Mouse (Mus musculus) heart, embryonic 14.5 days (tissue): Measurements from ENCODE around the gene Plcxd2. TPM values are rescaled to one million over a fixed set of nuclear protein-coding genes. Genes with fewer than 3 reads are reported as not detected.

Experiments used
- ATAC-seq: fragments of 200-750 bp; cut with Nextera tagmentation; 2 replicates; pipeline ENCODE4 v1.8.0; 2017; ENCODE audit warnings: low read depth, moderate TSS enrichment; ENCODE audit not compliant: insufficient number of reproducible peaks, insufficient read depth, low FRiP score
- H3K27ac ChIP-seq, 2 experiments: fragments of 200-500 bp in 1 of 2; fragments of 300-500 bp in 1 of 2; sonication (generic) in 1 of 2; replicated peaks in 1 of 2; 2 replicates each; pipeline ENCODE4 v1.5.1; 2012 to 2014; ENCODE audit warnings: low read depth in 2 of 2, low read length in 2 of 2, control low read depth in 1 of 2, mild to moderate bottlenecking in 1 of 2, mixed read lengths in 1 of 2; ENCODE audit not compliant: control insufficient read depth in 1 of 2, insufficient read depth in 1 of 2
- H3K27me3 ChIP-seq: fragments of 300-500 bp; sonication (generic); 2 replicates; pipeline ENCODE4 v1.6.1; 2014; ENCODE audit warnings: mild to moderate bottlenecking, low read length, control low read depth; ENCODE audit not compliant: control insufficient read depth, insufficient read depth
- H3K36me3 ChIP-seq: fragments of 300-500 bp; sonication (generic); 2 replicates; pipeline ENCODE4 v1.6.1; 2014; ENCODE audit warnings: mild to moderate bottlenecking, control low read depth, low read length, mixed read lengths; ENCODE audit not compliant: control insufficient read depth, insufficient read depth
- H3K4me1 ChIP-seq, 2 experiments: fragments of 200-500 bp in 1 of 2; fragments of 300-500 bp in 1 of 2; sonication (generic) in 1 of 2; 2 replicates each; pipeline ENCODE4 v1.6.1; 2012 to 2014; ENCODE audit warnings: low read length in 2 of 2, control low read depth in 1 of 2, mixed read lengths in 1 of 2; ENCODE audit not compliant: control insufficient read depth in 2 of 2, insufficient read depth in 2 of 2
- H3K4me2 ChIP-seq: fragments of 300-500 bp; sonication (generic); 2 replicates; pipeline ENCODE4 v1.6.1; 2014; ENCODE audit warnings: mild to moderate bottlenecking, low read length
- H3K4me3 ChIP-seq, 2 experiments: fragments of 200-500 bp in 1 of 2; fragments of 300-500 bp in 1 of 2; sonication (generic) in 1 of 2; 2 replicates each; pipeline ENCODE4 v1.5.1; 2012 to 2014; ENCODE audit warnings: low read length in 2 of 2, mild to moderate bottlenecking in 2 of 2, control low read depth in 1 of 2, low read depth in 1 of 2, moderate library complexity in 1 of 2; ENCODE audit not compliant: control insufficient read depth in 1 of 2, insufficient read depth in 1 of 2
- H3K9ac ChIP-seq: fragments of 300-500 bp; sonication (generic); 2 replicates; pipeline ENCODE4 v1.6.1; 2014; ENCODE audit warnings: mild to moderate bottlenecking, low read length
- H3K9me3 ChIP-seq: fragments of 300-500 bp; sonication (generic); 2 replicates; pipeline ENCODE4 v1.6.1; 2016; ENCODE audit warnings: low read length, control low read depth; ENCODE audit not compliant: control insufficient read depth
- WGBS: fragments of 180-500 bp; shearing (Covaris S2); extraction: QIAGEN DNeasy Blood & Tissue Kit; methylation state at CpG from one replicate; pipeline ENCODE4 v1.1.7; 2014; 5-methylcytosine and 5-hydroxymethylcytosine counted together
- polyA plus RNA-seq: library from polyadenylated mRNA; unstranded; fragments of >200 nt; fragmentation: Nextera tagmentation; extraction: Ambion mirVana; gene quantifications from 2 replicates; pipeline ENCODE4 v1.2.1, GENCODE M21; 2014

The Plcxd2 gene
- polyA plus RNA-seq, 1 experiment from 2014 or later: 0.50 TPM

DNA sequence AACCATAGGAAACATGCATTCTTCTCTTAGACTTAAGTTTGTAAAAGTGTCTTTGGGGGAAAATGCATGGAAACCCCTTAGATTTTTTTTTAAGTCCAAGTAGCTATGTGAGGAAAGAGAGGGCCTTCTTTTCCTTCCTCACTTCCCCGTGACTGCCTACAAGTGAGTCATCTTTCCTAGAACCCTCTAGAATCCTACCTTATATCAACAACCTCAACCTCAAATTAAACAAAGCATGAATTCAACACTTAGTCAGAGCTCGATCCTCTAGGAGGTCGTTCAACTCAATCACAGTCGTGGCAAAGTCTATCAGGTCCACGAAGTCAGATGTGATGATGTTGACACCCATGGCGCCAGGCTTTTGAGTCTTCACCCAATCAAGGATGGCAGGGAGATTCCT is 45.2 kb downstream of the Plcxd2 start:
- Histone ChIP-seq H3K9ac (no peak overlapping the region), H3K36me3 (no peaks in the 10 kb centered on the region), H3K27me3 (no peaks in the 10 kb centered on the region), H3K4me1 (peaks cover 3 to 11% of the 10 kb centered on the region in 2 experiments; a peak in 3 of 4 replicates), H3K27ac (no peak overlapping the region), H3K9me3 (no peaks in the 10 kb centered on the region), H3K4me3 (no peak overlapping the region), H3K4me2 (no peak overlapping the region)
- WGBS: 80% methylated on average over 6 of the region's 6 CpGs
- ATAC-seq: no peak

GRCm38 (mm10) chr16:45963837-45964236 is 46.2 kb downstream of the Plcxd2 start:
- H3K36me3 ChIP-seq: no peaks in the 10 kb centered on the region
- H3K4me1 ChIP-seq: peaks cover 3 to 11% of the 10 kb centered on the region in 2 experiments; a peak in 3 of 4 replicates
- H3K9me3 ChIP-seq: no peaks in the 10 kb centered on the region
- no peak overlapping the region for H3K4me2 ChIP-seq
- no peaks in the 10 kb centered on the region for H3K27me3 ChIP-seq
- no peak overlapping the region for H3K4me3 ChIP-seq
- no peak overlapping the region for H3K27ac ChIP-seq
- H3K9ac ChIP-seq: no peak overlapping the region
- 66% methylated on average over 8 of the region's 8 CpGs for WGBS
- ATAC-seq: no peak

GRCm38 (mm10) chr16:45963088-45963487 is 46.9 kb downstream of the Plcxd2 start:
- Histone ChIP-seq H3K9ac (no peak overlapping the region), H3K4me3 (no peak overlapping the region), H3K27ac (no peak overlapping the region), H3K36me3 (no peaks in the 10 kb centered on the region), H3K4me1 (peaks cover 3 to 11% of the 10 kb centered on the region in 2 experiments; a peak in 3 of 4 replicates), H3K27me3 (no peaks in the 10 kb centered on the region), H3K4me2 (no peak overlapping the region), H3K9me3 (no peaks in the 10 kb centered on the region)
- 29% methylated on average over 5 of the region's 5 CpGs for WGBS
- ATAC-seq: no peak

DNA sequence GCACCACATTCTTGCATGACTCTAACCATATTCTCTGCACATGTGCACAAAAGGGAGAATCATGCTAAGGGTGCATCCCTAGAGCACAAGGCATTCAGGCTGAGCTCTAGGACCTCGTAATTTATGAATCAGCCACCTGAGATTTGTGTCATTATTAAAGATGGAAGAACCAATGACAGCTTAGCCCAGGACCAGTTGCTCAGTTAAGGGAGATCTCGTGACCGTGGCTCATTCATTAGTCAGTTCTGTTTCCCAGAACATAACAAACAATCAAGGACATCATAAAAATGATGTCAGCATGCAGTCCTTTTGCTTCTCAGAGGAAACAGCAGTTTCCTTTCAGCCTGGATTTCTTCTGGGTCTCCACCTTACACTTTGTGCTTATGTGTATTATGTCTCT is 49.0 kb downstream of the Plcxd2 start:
- ATAC-seq: no peak
- WGBS: 79% methylated on average over 3 of the region's 3 CpGs
- Histone ChIP-seq H3K4me1 (peaks cover 3 to 11% of the 10 kb centered on the region in 2 experiments; a peak in 3 of 4 replicates), H3K27me3 (no peaks in the 10 kb centered on the region), H3K9ac (no peak overlapping the region), H3K4me3 (no peak overlapping the region), H3K27ac (no peak overlapping the region), H3K9me3 (no peaks in the 10 kb centered on the region), H3K36me3 (no peaks in the 10 kb centered on the region), H3K4me2 (no peak overlapping the region)

- no peaks in the 10 kb centered on the region for H3K9me3 ChIP-seq
- no peaks in the 10 kb centered on the region for H3K36me3 ChIP-seq
- H3K27ac ChIP-seq: no peak overlapping the region
- H3K9ac ChIP-seq: no peak overlapping the region
- ATAC-seq: no peak
- 71% methylated on average over 4 of the region's 4 CpGs for WGBS
- no peak overlapping the region for H3K4me3 ChIP-seq
- H3K4me2 ChIP-seq: no peak overlapping the region
- no peaks in the 10 kb centered on the region for H3K27me3 ChIP-seq
- no peaks in the 10 kb centered on the region; a peak in 1 of 4 replicates for H3K4me1 ChIP-seq
Measured at GRCm38 (mm10) chr16:45956390-45956950, 53.5 kb downstream of the Plcxd2 start.

DNA sequence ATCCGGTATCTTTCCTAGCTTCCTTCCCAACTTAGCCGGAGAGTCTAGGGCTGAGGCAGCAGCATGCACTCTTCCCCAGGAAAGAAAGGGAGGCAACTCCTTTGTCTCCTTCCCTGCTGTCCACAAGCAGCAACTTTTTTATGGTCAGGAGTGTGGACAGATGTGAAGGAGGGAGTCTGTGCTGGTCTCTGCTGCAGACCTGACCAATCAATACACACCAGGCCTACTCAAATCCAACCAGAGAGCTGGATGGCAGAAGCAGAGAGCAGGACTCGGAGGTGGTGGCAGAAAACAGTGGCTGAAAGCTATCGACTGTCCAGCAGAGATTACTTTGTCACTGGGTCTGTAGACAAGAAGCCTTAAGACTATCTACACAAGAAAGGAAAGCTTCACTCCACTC is 56.6 kb downstream of the Plcxd2 start, which contains the start of gene Phldb2:
TSS of gene Phldb2 (minus strand) at position 205 of the 400 bp plus-strand sequence.
- Histone ChIP-seq H3K4me1 (no peaks in the 10 kb centered on the region; a peak in 1 of 4 replicates), H3K4me2 (no peak within 1 kb of the TSS), H3K9ac (no peak within 1 kb of the TSS), H3K27me3 (no peaks in the 10 kb centered on the region), H3K36me3 (no peaks in the 10 kb centered on the region), H3K9me3 (no peaks in the 10 kb centered on the region), H3K27ac (no peak within 1 kb of the TSS), H3K4me3 (no peak within 1 kb of the TSS)
- ATAC-seq: no peak
- WGBS: 53% methylated on average over 4 of the region's 4 CpGs

DNA sequence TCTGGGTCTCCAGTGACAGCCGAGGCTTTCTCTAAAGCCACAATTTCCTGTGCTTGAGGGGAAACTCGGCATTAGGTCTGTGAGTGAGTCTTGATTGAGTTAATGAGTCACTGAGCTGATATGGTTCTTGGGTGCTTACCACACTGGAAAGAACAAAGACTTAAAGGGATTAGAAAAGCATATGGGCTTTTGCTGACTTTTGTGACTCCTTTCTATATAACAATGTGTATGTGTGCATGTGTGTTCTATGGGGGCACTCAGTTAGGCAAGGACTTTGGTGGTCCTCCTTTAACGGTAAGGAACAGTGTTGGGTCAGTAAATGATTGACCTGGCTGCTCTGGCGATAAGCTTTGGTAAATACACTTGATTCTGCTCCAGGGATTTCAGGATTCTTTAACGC is 57.5 kb downstream of the Plcxd2 start:
- no peak overlapping the region for H3K27ac ChIP-seq

DNA sequence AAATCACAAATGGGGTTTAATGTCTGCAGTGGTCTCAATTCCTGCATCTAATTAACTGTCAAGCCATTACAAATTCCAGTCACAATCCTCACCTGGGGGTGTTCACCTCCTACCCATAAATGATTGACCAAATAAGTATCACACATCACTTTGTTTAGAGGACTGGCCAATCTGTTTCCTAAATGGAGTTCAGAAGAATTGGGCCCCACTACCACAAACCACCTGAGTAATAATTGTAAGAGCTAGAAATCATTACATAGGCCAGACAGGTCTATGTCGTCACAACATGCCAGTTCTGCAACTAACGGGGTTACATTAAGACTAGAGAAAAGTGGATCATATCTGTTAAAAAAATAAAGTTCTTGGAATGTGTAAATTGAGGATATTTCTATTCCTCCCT is 58.0 kb downstream of the Plcxd2 start:
- H3K4me1 ChIP-seq: no peaks in the 10 kb centered on the region; a peak in 1 of 4 replicates
- H3K4me3 ChIP-seq: no peak overlapping the region
- no peaks in the 10 kb centered on the region for H3K9me3 ChIP-seq
- H3K4me2 ChIP-seq: no peak overlapping the region
- H3K9ac ChIP-seq: no peak overlapping the region
- H3K27ac ChIP-seq: no peak overlapping the region
- H3K36me3 ChIP-seq: no peaks in the 10 kb centered on the region
- 85% methylated on average over 2 of the region's 2 CpGs for WGBS
- no peak for ATAC-seq
- no peaks in the 10 kb centered on the region for H3K27me3 ChIP-seq

More for the DNA sequence above, 57.5 kb downstream of the Plcxd2 start:
- no peak for ATAC-seq
- Histone ChIP-seq H3K9ac (no peak overlapping the region), H3K4me3 (no peak overlapping the region), H3K4me2 (no peak overlapping the region), H3K9me3 (no peaks in the 10 kb centered on the region), H3K36me3 (no peaks in the 10 kb centered on the region), H3K4me1 (no peaks in the 10 kb centered on the region; a peak in 1 of 4 replicates), H3K27me3 (no peaks in the 10 kb centered on the region)
- 49% methylated on average over 5 of the region's 5 CpGs for WGBS
